Mouse (Mus musculus) ES-E14 (cell line): ENCODE measurements around the gene Rab43.

Source experiments
- HCFC1 ChIP-seq: IDR thresholded peaks from 2 replicates; pipeline ENCODE4 v1.6.1; 2012; ENCODE audit warnings: low read length, inconsistent platforms, borderline replicate concordance; ENCODE audit not compliant: insufficient read depth
- MAFK ChIP-seq: IDR thresholded peaks from 2 replicates; pipeline ENCODE4 v1.6.1; 2014; ENCODE audit warnings: mild to moderate bottlenecking, low read depth, low read length, inconsistent platforms; ENCODE audit not compliant: insufficient read depth

DNA sequence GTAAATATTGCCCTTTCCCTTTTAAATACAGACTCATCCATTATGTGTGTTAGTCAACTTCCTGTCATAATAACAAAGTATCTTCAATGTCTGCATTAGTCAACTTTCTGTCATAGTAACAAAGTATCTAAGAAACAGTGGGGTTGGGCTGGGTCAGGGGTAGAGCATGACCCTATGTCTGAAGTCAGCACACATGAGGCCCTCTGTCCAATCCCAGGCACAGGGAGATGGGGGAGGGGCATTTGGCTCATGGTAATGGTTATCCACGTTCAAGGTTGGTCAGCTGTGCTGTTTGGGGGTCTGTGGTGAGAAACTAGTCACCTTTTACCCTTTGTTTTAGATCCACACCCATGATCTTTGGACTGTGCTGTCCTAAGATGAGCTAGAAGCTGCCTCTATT is 66.7 kb downstream of the Rab43 start:
- TF ChIP-seq HCFC1 (no peak), MAFK (no peak)
